Mouse (Mus musculus) natural killer cell, adult 2 months (primary cell): ENCODE results near the gene Caskin2.
A peak's percentile ranks its signal among the peaks of the same experiment; 100 is the strongest.
"Not testable (repeated sequence)": the region's sequence is repeated elsewhere in the genome, so short reads cannot be mapped to it uniquely, and the experiment has no call there.

Experiments used
- DNase-seq, 2 experiments: peaks; one replicate each; pipeline ENCODE4 v3.0.0; 2022; ENCODE audit warnings: low spot score in 2 of 2

Caskin2 gene

GRCm38 (mm10) chr11:115813507-115814296 lies at the start of gene Caskin2:
TSS of gene Caskin2 (minus strand) at chr11:115813639.
- DNase-seq, result peak; percentile 87 to 94

- DNase-seq, result peak; percentile 78 to 88
Measured at GRCm38 (mm10) chr11:115859143-115859945, 45.9 kb upstream of the Caskin2 start.

GRCm38 (mm10) chr11:115858354-115858753 lies 44.9 kb upstream of the Caskin2 start, which contains the start of gene Myo15b:
TSS of gene Myo15b (plus strand) at chr11:115858406.
- DNase-seq, result no peak

GRCm38 (mm10) chr11:115857936-115858335 lies 44.5 kb upstream of the Caskin2 start:
- no peak for DNase-seq

GRCm38 (mm10) chr11:115857146-115857545 lies 43.7 kb upstream of the Caskin2 start:
- DNase-seq, result not testable (repeated sequence)

- no peak for DNase-seq
Measured at GRCm38 (mm10) chr11:115854674-115855073, 41.2 kb upstream of the Caskin2 start.

- no peak for DNase-seq
Measured at GRCm38 (mm10) chr11:115845819-115846218, 32.4 kb upstream of the Caskin2 start.

GRCm38 (mm10) chr11:115844240-115844639 lies 30.8 kb upstream of the Caskin2 start:
- no peak for DNase-seq

GRCm38 (mm10) chr11:115843891-115844239 lies 30.4 kb upstream of the Caskin2 start:
- no peak for DNase-seq

- DNase-seq, result no peak
Measured at GRCm38 (mm10) chr11:115843141-115843890, 29.9 kb upstream of the Caskin2 start.

- no peak for DNase-seq
Measured at GRCm38 (mm10) chr11:115841961-115842550, 28.6 kb upstream of the Caskin2 start.

- no peak for DNase-seq
Measured at GRCm38 (mm10) chr11:115841044-115841443, 27.6 kb upstream of the Caskin2 start.

GRCm38 (mm10) chr11:115839732-115840131 lies 26.3 kb upstream of the Caskin2 start:
- no peak for DNase-seq

- DNase-seq, result peak; percentile 41 to 65
Measured at GRCm38 (mm10) chr11:115838895-115839311, 25.5 kb upstream of the Caskin2 start.

- DNase-seq, result no peak
Measured at GRCm38 (mm10) chr11:115837606-115838345, 24.3 kb upstream of the Caskin2 start.

- no peak for DNase-seq
Measured at GRCm38 (mm10) chr11:115836656-115837395, 23.4 kb upstream of the Caskin2 start.

- no peak for DNase-seq
Measured at GRCm38 (mm10) chr11:115834033-115834432, 20.6 kb upstream of the Caskin2 start.

GRCm38 (mm10) chr11:115833021-115833513 lies 19.6 kb upstream of the Caskin2 start:
- no peak for DNase-seq

- DNase-seq, result no peak
Measured at GRCm38 (mm10) chr11:115832523-115832922, 19.1 kb upstream of the Caskin2 start.

GRCm38 (mm10) chr11:115832064-115832463 lies 18.6 kb upstream of the Caskin2 start:
- DNase-seq, result no peak
